Mouse (Mus musculus) spleen, adult 2 months (tissue): Measurements from ENCODE around the gene Gm525. TPM values are rescaled to one million over a fixed set of nuclear protein-coding genes. Genes with fewer than 3 reads are reported as not detected.
A peak's percentile ranks its signal among the peaks of the same experiment; 100 is the strongest.
"Not testable (repeated sequence)": the region's sequence is repeated elsewhere in the genome, so short reads cannot be mapped to it uniquely, and the experiment has no call there.

Experiments
- DNase-seq, 2 experiments: peaks; one replicate each; pipeline versions ENCODE4 v3.0.0 to v3.0.0-alpha.2; 2012 to 2021; ENCODE audit warnings: low spot score in 2 of 2, low read depth in 1 of 2
- H3K27ac ChIP-seq: fragments of 200-500 bp; 2 replicates; pipeline ENCODE4 v1.5.1; 2012; ENCODE audit warnings: low read length, inconsistent platforms; ENCODE audit not compliant: insufficient read depth
- H3K27me3 ChIP-seq: fragments of 200-500 bp; 2 replicates; pipeline ENCODE4 v1.6.1; 2012; ENCODE audit warnings: mild to moderate bottlenecking, moderate library complexity, low read length, inconsistent platforms; ENCODE audit not compliant: control insufficient read depth, insufficient read depth
- H3K36me3 ChIP-seq: fragments of 200-500 bp; 2 replicates; pipeline ENCODE4 v1.6.1; 2012; ENCODE audit warnings: mild to moderate bottlenecking, low read length, inconsistent platforms; ENCODE audit not compliant: control insufficient read depth, insufficient read depth
- H3K4me1 ChIP-seq: fragments of 200-500 bp; 2 replicates; pipeline ENCODE4 v1.6.1; 2011; ENCODE audit warnings: inconsistent platforms; ENCODE audit not compliant: control insufficient read depth, insufficient read depth, insufficient read length
- H3K4me3 ChIP-seq: fragments of 200-500 bp; 2 replicates; pipeline ENCODE4 v1.5.1; 2011; ENCODE audit warnings: mild to moderate bottlenecking, inconsistent platforms; ENCODE audit not compliant: insufficient read depth, insufficient read length; ENCODE audit errors: extremely low read depth
- CTCF ChIP-seq: fragments of 200-500 bp; IDR thresholded peaks from 2 replicates; pipeline ENCODE4 v1.5.1; 2011; ENCODE audit warnings: mild to moderate bottlenecking, inconsistent platforms; ENCODE audit not compliant: insufficient read depth, insufficient read length, insufficient replicate concordance; ENCODE audit errors: extremely low read depth
- POLR2A ChIP-seq: fragments of 200-500 bp; IDR thresholded peaks from 2 replicates; pipeline ENCODE4 v1.6.1; 2011; ENCODE audit warnings: low read depth, low read length, inconsistent platforms
- WGBS: fragments of 180-500 bp; shearing (Covaris S2); methylation state at CpG from one replicate; pipeline ENCODE4 v1.1.7; 2018; 5-methylcytosine and 5-hydroxymethylcytosine counted together
- polyA plus RNA-seq: library from polyadenylated mRNA; depleted of rRNA; stranded (reverse); fragments of >200 nt; gene quantifications from 2 replicates; pipeline ENCODE4 v1.2.3, GENCODE M21; 2012

The Gm525 gene
- polyA plus RNA-seq, 1 experiment = not detected

GRCm38 (mm10) chr11:89069303-89069702 is 4.3 kb upstream of the Gm525 start:
- no peaks in the 10 kb centered on the region for H3K27me3 ChIP-seq
- DNase-seq = peak; percentile 68
- no peak overlapping the region for H3K4me3 ChIP-seq
- no peaks in the 10 kb centered on the region for H3K4me1 ChIP-seq
- WGBS = 9% methylated on average over 6 of the region's 6 CpGs
- TF ChIP-seq POLR2A (no peak), CTCF (peak; percentile 26; the same call in 1 of the 2 replicates)
- no peak overlapping the region for H3K27ac ChIP-seq
- no peaks in the 10 kb centered on the region for H3K36me3 ChIP-seq

DNA sequence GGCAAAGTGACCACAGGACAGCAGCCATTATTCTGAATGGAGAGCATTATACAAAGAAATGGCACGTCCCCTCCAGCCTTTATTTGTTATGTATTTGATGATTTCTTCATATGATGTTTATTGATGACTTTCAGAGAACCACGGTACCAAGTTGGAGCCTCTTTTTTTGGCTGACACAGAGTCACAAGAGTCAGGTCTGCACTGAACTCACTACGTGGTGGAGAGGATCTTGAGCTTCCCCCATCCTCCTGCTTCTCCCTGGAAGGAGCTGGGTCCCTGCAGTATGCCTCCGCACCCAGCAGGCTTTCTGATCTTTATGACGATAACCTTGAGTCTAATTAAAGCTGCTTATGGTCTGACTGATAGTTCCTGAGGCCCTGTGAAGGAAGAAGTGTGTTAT is 2.1 kb upstream of the Gm525 start:
- 84% methylated on average over 5 of the region's 5 CpGs for WGBS
- Histone ChIP-seq H3K27me3 (no peaks in the 10 kb centered on the region), H3K4me3 (no peak overlapping the region), H3K4me1 (peaks cover 5% of the 10 kb centered on the region; the same call in 1 of the 2 replicates), H3K27ac (no peak overlapping the region), H3K36me3 (no peaks in the 10 kb centered on the region)
- DNase-seq = no peak
- no peak for TF ChIP-seq POLR2A

GRCm38 (mm10) chr11:89074783-89075413 is 1.3 kb downstream of the Gm525 start:
- no peak overlapping the region for H3K4me3 ChIP-seq
- TF ChIP-seq CTCF = no peak
- H3K36me3 ChIP-seq = no peaks in the 10 kb centered on the region
- H3K27ac ChIP-seq = no peak overlapping the region
- peaks cover 27% of the 10 kb centered on the region; the same call in 1 of the 2 replicates for H3K4me1 ChIP-seq
- DNase-seq = no peak
- no peaks in the 10 kb centered on the region for H3K27me3 ChIP-seq
- WGBS = 92% methylated on average over 19 of the region's 19 CpGs

GRCm38 (mm10) chr11:89076370-89076821 is 2.8 kb downstream of the Gm525 start:
- H3K4me3 ChIP-seq = no peak overlapping the region
- no peak for DNase-seq
- peaks cover 28% of the 10 kb centered on the region; the same call in 1 of the 2 replicates for H3K4me1 ChIP-seq
- no peaks in the 10 kb centered on the region for H3K36me3 ChIP-seq
- WGBS = 19% methylated on average over 4 of the region's 4 CpGs
- TF ChIP-seq CTCF (no peak), POLR2A (no peak)
- no peaks in the 10 kb centered on the region for H3K27me3 ChIP-seq
- peak overlapping the region; percentile 2; the same call in 1 of the 2 replicates for H3K27ac ChIP-seq

GRCm38 (mm10) chr11:89077601-89078000 is 4.0 kb downstream of the Gm525 start:
- TF ChIP-seq POLR2A = no peak
- H3K27ac ChIP-seq = peak overlapping the region; percentile 30
- H3K36me3 ChIP-seq = no peaks in the 10 kb centered on the region
- no peaks in the 10 kb centered on the region for H3K27me3 ChIP-seq
- DNase-seq = no peak
- H3K4me1 ChIP-seq = peaks cover 28% of the 10 kb centered on the region; the same call in 1 of the 2 replicates
- 26% methylated on average over 8 of the region's 8 CpGs for WGBS
- no peak overlapping the region for H3K4me3 ChIP-seq

GRCm38 (mm10) chr11:89078305-89078704 is 4.7 kb downstream of the Gm525 start:
- Histone ChIP-seq H3K27ac (peak overlapping the region; percentile 87), H3K36me3 (no peaks in the 10 kb centered on the region), H3K27me3 (no peaks in the 10 kb centered on the region), H3K4me3 (no peak overlapping the region), H3K4me1 (peaks cover 28% of the 10 kb centered on the region; the same call in 1 of the 2 replicates)
- no peak for TF ChIP-seq CTCF
- WGBS = 77% methylated on average over 3 of the region's 3 CpGs
- DNase-seq = no peak

- WGBS = 12% methylated on average over 16 of the region's 16 CpGs
These were observed 5.5 kb downstream of the Gm525 start for GRCm38 (mm10) chr11:89078996-89079680.

DNA sequence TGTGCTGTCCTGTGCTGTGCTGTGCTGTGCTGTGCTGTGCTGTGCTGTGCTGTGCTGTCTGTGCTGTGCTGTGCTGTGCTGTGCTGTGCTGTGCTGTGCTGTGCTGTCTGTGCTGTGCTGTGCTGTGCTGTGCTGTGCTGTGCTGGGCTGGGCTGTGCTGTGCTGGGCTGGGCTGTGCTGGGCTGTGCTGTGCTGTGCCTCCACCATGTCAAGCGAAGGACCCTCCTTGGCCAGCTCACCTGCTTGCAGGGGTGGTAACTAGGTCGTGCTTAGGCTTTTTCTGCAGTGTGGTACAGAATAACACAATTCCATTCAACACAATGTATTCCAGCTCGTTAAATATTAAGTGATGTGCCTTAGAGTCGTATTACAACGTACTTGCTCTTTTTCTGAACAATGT is 8.3 kb downstream of the Gm525 start:
- H3K27ac ChIP-seq, H3K36me3 ChIP-seq, H3K4me3 ChIP-seq, DNase-seq, H3K27me3 ChIP-seq: not testable (repeated sequence)
- 81% methylated on average over 5 of the region's 5 CpGs for WGBS
- H3K4me1 ChIP-seq = peaks cover 21% of the 10 kb centered on the region; the same call in 1 of the 2 replicates

More at GRCm38 (mm10) chr11:89078996-89079680, 5.5 kb downstream of the Gm525 start:
- no peaks in the 10 kb centered on the region for H3K27me3 ChIP-seq
- H3K4me1 ChIP-seq = peaks cover 28% of the 10 kb centered on the region; the same call in 1 of the 2 replicates
- TF ChIP-seq POLR2A (no peak), CTCF (no peak)
- H3K4me3 ChIP-seq = no peak overlapping the region
- DNase-seq = peak; percentile 51 to 68
- peak overlapping the region; percentile 87 for H3K27ac ChIP-seq
- H3K36me3 ChIP-seq = no peaks in the 10 kb centered on the region

- H3K27me3 ChIP-seq, DNase-seq, H3K27ac ChIP-seq, H3K36me3 ChIP-seq, H3K4me3 ChIP-seq: not testable (repeated sequence)
- H3K4me1 ChIP-seq = peaks cover 16% of the 10 kb centered on the region; the same call in 1 of the 2 replicates
- 66% methylated on average over 3 of the region's 3 CpGs for WGBS
These were observed 9.1 kb downstream of the Gm525 start for GRCm38 (mm10) chr11:89082691-89083090.
